Mouse (Mus musculus): ENCODE measurements around the gene Ldlrad3.

Ldlrad3 gene

GRCm38 (mm10) chr2:102142654-102143271 is 43.4 kb downstream of the Ldlrad3 start:
- DNase-seq = no peak

- peak; percentile 41 for DNase-seq
Observed at GRCm38 (mm10) chr2:102142197-102142623, 44.0 kb downstream of the Ldlrad3 start.

GRCm38 (mm10) chr2:102141199-102141598 is 45.0 kb downstream of the Ldlrad3 start:
- DNase-seq = no peak

- no peak for DNase-seq
Observed at GRCm38 (mm10) chr2:102137922-102138321, 48.3 kb downstream of the Ldlrad3 start.

- no peak for DNase-seq
Observed at GRCm38 (mm10) chr2:102136184-102136583, 50.0 kb downstream of the Ldlrad3 start.

- DNase-seq = no peak
Observed at GRCm38 (mm10) chr2:102134510-102135262, 51.5 kb downstream of the Ldlrad3 start.

GRCm38 (mm10) chr2:102132945-102133558 is 53.1 kb downstream of the Ldlrad3 start:
- DNase-seq = no peak

GRCm38 (mm10) chr2:102130198-102130845 is 55.9 kb downstream of the Ldlrad3 start:
- DNase-seq = no peak

GRCm38 (mm10) chr2:102129235-102129634 is 57.0 kb downstream of the Ldlrad3 start:
- DNase-seq = no peak

- no peak for DNase-seq
Observed at GRCm38 (mm10) chr2:102128500-102129030, 57.6 kb downstream of the Ldlrad3 start.

GRCm38 (mm10) chr2:102127791-102128387 is 58.3 kb downstream of the Ldlrad3 start:
- DNase-seq = no peak

- DNase-seq = no peak
Observed at GRCm38 (mm10) chr2:102127221-102127620, 59.0 kb downstream of the Ldlrad3 start.

GRCm38 (mm10) chr2:102126076-102126475 is 60.1 kb downstream of the Ldlrad3 start:
- DNase-seq = no peak

- DNase-seq = no peak
Observed at GRCm38 (mm10) chr2:102125042-102125441, 61.1 kb downstream of the Ldlrad3 start.

GRCm38 (mm10) chr2:102122146-102122515 is 64.1 kb downstream of the Ldlrad3 start:
- no peak for DNase-seq

GRCm38 (mm10) chr2:102121440-102122145 is 64.6 kb downstream of the Ldlrad3 start:
- no peak for DNase-seq

- DNase-seq = no peak
Observed at GRCm38 (mm10) chr2:102119751-102120505, 66.3 kb downstream of the Ldlrad3 start.

GRCm38 (mm10) chr2:102118988-102119460 is 67.2 kb downstream of the Ldlrad3 start:
- no peak for DNase-seq

GRCm38 (mm10) chr2:102117402-102117760 is 68.8 kb downstream of the Ldlrad3 start:
- DNase-seq = no peak

GRCm38 (mm10) chr2:102116521-102117401 is 69.4 kb downstream of the Ldlrad3 start:
- DNase-seq = no peak

Data from kidney, adult 18-20 months (tissue).